Mouse (Mus musculus) erythroid progenitor cell, adult 5-6 weeks (primary cell): ENCODE measurements around the gene Hoxb1. TPM values are rescaled to one million over a fixed set of nuclear protein-coding genes. Genes with fewer than 3 reads are reported as not detected.

Experiments used
- ATAC-seq: replicated peaks from 2 replicates; pipeline ENCODE4 v1.8.0; 2016; ENCODE audit warnings: moderate number of reproducible peaks, mild to moderate bottlenecking, moderate TSS enrichment, inconsistent platforms; ENCODE audit not compliant: poor library complexity, low FRiP score, severe bottlenecking
- total RNA-seq, 2 experiments: library from RNA; stranded (forward) in 1 of 2; stranded (reverse) in 1 of 2; fragments of 150-400 nt in 1 of 2; fragments of 186-747, 209-891 nt in 1 of 2; gene quantifications; 2 replicates each; pipeline versions ENCODE4 v1.2.3 to v1.2.4; 2015 to 2017; ENCODE audit warnings: low replicate concordance in 2 of 2

Hoxb1 gene
- total RNA-seq, 2 experiments from 2014 or later = not detected

DNA sequence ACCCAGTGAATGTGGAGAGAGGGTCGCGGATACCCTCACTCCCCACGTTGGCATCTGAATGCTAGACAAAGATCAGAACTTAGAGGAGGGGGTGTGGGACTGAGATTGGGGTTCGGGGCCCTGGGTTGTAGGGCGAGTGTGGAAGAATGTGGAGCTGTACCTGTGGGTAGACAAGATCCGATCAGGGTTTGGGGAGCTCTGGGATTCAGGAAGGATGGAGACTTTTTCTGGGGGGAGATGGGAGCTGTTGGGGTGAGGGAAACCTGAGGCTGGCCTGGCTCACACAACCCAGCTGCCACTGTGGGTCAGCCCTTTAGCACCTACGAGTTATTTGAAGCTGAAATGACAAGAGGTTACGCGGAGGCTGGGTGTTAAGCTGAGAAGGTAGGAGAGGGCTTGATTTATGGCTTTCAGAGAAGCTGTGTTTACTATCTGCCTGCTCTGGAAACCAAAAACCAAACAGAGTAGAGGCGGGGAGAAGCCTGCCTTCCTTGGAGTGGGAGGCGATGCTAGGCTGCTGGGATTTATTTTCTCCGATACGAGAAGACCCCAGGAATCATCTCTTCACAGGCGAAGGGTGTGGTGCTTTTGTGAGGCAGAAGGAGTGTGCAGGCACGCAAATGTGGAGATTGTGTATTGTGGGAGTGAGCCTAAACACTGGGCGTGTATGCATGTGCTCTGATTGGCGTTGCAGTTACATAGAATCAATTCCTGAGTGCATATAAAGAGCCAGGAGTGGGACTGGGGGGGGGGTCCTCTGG, 32.1 kb upstream of the Hoxb1 start:
- ATAC-seq = no peak

DNA sequence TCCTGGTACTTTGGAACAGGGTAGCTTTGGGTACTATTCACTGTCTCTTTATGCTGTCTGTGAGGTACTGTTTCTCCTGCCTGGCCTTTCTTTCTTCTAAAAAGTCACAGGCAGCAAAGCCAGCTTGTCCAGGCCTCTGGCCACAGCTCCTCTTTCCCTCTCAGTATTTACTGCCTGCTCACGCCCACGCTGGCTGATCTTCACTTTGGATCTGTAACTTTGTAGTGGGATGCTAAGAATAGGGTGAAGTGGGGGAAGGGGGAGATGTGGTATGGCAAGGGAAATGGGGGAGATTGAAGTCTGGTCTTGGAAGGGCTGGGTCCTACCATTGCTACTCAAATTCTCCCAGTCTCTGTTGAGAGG, 31.6 kb upstream of the Hoxb1 start:
- no peak for ATAC-seq

DNA sequence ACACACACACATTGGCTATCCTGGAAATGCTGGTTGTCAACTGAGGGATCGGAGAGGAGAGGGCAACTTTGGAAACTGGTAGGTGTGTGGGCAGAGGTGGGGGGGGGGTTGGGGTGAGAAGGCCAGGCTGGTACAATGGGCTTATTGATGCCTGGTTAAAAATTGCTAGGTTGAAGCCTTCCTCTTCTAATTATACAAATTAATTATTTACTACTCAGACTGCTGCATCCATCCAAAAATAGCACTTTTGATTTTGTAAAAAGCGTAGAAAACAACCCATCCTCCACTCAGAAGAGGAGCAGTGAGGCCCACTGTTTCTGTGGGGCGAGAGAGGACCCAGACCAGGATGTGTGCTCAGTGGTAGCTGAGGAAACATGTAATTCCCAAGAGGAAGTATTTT, 30.6 kb upstream of the Hoxb1 start:
- no peak for ATAC-seq

- no peak for ATAC-seq
Measured at GRCm38 (mm10) chr11:96336597-96336996, 29.0 kb upstream of the Hoxb1 start.

DNA sequence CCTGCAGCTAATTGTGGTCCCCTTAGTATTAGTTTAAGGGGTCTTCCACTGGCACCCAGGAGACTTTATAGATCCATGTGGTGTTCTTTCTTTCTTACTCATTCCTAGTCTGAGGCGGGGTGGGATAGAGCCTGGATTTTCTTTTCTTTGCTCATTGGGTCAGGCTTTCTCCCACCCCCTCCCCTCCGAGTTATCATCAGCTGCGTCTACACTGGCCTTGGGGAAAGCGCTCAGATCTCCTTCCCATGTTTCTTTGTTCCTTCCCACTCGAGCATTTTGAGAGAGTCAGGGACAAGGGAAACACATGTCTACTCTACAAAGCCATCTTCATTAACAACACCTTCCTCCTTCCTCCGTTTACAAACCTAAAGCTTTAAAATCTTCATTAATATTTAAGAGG, 28.5 kb upstream of the Hoxb1 start:
- no peak for ATAC-seq

- no peak for ATAC-seq
Measured at GRCm38 (mm10) chr11:96338957-96339855, 26.3 kb upstream of the Hoxb1 start.

GRCm38 (mm10) chr11:96340698-96341365, 24.7 kb upstream of the Hoxb1 start:
- ATAC-seq = no peak

DNA sequence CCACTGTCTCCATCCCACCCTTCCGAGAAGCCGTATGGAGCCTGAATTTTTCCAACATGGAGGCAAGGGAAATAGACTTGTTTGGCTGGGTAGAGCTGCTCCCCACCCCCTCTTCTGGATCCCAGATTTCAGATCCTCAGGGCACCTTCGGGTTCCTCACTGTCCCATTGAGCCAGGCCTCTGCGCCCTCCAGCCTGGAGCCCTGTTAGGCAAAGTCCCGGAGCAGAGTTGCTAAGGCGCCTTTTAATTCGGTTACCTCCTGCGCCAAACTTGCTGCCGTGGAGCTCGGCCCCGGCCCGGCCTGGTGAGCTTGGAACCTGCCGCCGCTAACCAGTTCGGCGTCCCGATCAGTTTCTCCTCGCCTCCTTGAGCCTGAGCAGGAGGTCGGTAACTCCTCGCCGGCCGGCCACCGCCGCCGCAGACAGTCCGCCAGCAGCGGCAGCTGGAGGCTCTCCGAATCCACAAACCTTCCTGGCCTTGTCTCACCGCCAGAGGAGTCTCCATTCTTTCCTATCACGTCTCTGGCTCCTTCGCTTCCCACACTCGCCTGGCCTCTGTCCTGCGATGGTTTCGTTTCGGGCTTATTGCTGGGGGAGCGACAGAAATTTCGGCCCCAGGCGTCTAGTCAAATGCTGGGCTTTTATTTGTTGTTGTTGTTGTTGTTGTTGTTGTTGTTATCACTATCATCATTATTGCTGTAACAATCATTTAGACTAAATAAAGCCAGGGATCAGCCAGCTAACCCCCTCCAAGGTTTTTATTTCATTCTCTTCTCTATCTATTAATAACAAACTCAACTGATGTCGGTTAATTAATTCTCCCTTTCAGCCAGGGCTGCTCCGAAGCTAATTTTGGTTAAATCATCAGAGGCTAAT, 23.6 kb upstream of the Hoxb1 start:
- no peak for ATAC-seq

DNA sequence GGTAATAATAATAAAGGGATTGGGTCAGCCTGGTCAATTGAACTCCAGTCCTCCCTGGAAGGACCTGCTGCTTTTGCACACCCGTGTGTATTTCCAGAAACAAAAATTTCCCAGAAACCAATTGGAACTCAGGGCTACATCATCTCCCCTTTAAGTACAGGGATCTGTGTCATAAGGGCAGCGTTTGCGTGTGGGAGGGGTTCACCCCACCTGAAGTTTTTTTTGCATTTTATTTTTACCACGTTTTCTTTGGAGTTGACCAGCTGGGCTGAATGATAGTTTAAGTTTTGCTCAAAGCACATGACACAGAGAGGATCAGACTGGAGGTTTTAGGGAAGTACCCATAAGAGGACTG, 23.0 kb upstream of the Hoxb1 start:
- ATAC-seq = no peak

- ATAC-seq = no peak
Measured at GRCm38 (mm10) chr11:96343206-96343745, 22.3 kb upstream of the Hoxb1 start.

DNA sequence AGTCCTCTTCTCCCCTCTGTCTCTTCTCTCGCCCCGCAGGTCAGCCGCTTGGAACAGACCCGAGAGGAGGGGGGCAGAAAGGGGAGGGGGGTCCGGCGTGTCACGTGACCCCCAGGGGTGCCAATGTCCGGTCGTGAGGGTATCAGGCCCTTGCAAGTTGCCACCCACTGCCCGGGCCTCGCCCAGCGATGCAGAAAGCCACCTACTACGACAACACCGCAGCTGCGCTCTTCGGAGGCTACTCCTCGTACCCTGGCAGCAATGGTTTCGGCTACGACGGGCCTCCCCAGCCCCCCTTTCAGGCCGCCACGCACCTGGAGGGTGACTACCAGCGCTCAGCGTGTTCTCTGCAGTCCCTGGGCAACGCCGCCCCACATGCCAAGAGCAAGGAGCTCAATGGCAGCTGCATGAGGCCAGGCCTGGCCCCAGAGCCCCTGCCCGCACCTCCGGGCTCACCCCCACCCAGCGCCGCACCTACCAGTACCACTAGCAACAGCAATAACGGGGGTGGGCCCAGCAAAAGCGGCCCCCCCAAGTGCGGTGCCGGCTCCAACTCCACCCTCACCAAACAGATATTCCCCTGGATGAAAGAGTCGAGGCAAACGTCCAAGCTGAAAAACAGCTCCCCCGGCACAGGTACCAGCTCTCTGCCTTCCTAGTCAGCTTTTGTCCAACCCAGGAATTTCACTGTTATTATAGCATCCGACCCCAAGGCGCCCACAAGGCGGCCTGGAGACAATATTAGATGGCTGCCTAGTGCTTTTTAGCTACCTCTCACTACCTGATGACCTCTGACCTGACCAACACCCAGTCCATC, 21.3 kb upstream of the Hoxb1 start:
- ATAC-seq = no peak

GRCm38 (mm10) chr11:96344878-96345159, 20.7 kb upstream of the Hoxb1 start:
- ATAC-seq = no peak

DNA sequence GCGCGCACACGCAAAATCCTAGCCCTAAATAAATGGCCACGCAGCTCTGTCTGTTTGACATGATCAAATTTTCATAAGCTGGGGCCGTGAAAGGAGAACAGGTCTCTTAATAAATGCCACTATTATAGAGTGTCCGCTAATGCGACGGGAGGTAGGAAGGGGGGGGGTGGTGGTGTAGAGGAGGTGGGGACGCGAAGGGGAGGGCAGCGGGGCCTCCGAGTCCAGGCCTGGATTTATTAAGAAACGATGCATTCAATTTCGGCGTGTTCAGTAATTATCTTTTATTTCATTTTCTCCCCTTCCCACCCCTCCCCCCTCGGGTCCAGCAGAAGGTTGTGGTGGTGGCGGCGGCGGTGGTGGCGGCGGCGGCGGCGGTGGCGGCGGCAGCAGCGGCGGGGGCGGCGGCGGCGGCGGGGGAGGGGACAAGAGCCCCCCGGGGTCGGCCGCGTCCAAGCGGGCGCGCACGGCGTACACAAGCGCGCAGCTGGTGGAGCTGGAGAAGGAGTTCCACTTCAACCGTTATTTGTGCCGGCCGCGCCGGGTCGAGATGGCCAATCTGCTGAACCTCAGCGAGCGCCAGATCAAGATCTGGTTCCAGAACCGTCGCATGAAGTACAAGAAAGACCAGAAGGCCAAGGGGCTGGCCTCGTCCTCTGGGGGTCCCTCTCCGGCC, 20.2 kb upstream of the Hoxb1 start:
- ATAC-seq = no peak

DNA sequence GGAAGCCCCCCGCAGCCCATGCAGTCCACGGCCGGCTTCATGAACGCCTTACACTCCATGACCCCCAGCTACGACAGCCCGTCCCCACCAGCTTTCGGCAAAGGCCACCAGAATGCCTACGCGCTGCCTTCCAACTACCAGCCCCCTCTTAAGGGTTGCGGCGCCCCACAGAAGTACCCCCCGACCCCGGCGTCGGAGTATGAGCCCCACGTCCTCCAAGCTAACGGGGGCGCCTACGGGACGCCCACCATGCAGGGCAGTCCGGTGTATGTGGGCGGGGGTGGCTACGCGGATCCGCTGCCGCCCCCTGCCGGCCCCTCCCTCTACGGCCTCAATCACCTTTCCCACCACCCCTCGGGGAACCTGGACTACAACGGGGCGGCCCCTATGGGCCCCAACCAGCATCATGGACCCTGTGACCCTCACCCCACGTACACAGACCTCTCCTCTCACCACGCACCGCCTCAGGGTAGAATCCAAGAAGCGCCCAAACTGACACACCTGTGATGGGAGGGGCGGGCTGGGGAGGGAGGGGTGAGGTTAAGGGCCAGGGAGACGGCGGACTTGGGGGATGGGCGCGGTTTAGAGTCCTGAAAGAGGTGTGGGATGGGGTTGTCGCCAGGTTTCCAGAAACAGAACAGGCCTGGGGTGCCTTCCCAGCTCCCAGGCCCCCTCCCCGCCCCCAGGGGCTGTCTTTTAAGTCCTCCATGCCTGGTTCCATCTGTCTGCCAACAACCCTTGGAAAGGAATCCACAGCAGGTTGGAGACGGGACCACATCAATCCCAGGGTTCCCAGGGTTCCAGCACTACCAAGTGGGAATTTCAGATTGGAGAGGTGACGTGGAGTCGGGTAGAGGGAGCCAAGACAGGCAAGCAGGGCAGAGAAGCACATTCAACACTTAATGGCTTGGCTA, 19.4 kb upstream of the Hoxb1 start:
- no peak for ATAC-seq

DNA sequence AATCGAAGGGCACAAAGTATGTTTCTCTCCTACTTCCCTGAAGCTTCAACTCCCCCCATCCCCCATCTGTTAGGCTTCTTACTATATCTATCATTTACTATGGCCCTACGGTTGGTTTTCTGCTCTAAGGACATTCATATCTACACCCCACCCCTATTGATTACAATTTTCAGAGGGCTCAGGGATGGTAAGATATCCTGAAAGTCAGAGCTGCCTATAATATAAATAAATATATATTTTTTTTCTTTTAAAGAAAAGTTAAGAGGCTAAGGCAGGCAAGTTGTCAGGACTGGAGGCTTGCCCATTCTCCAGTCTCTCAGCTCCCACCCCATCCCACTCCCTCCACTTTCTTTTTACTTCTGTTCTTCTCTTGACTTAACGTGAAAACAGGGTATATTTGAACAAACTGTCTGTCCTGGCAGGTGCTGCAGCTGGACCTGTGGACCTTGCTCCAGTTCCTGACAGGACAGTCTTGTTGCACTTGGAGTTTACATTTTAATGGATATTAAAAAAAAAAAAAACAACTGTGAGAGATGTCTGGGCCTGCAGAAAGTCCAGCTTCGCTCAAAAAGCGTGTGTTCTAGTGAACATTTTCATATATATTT, 18.5 kb upstream of the Hoxb1 start:
- ATAC-seq = no peak

DNA sequence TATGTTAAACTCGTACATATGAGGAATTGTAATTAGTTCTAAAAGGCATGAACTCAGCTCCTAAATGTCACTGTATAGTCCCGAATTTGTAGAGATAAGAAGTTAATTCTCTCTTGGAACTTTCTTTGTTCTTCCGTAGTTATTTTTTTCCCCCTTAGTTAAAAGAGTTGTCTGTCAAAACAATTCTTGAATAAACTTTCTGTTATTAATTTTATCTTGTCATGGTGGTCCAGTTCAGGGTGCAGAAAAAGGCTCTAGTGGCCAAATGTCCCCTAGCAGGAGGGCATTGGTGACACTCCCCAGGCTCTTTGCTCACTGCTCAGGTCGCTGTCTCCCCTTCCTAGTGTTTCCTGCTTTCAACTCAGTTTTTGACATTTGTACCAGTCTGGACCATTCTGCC, 17.8 kb upstream of the Hoxb1 start:
- ATAC-seq = no peak
